Mouse (Mus musculus): ENCODE data around the gene Wwox. TPM values are rescaled to one million over a fixed set of nuclear protein-coding genes. Genes with fewer than 3 reads are reported as not detected.

The Wwox gene
- 10.2 and 10.4 TPM in 2 replicates for polyA plus RNA-seq (2015; fragmentation: Nextera tagmentation; extraction: Ambion mirVana)

DNA sequence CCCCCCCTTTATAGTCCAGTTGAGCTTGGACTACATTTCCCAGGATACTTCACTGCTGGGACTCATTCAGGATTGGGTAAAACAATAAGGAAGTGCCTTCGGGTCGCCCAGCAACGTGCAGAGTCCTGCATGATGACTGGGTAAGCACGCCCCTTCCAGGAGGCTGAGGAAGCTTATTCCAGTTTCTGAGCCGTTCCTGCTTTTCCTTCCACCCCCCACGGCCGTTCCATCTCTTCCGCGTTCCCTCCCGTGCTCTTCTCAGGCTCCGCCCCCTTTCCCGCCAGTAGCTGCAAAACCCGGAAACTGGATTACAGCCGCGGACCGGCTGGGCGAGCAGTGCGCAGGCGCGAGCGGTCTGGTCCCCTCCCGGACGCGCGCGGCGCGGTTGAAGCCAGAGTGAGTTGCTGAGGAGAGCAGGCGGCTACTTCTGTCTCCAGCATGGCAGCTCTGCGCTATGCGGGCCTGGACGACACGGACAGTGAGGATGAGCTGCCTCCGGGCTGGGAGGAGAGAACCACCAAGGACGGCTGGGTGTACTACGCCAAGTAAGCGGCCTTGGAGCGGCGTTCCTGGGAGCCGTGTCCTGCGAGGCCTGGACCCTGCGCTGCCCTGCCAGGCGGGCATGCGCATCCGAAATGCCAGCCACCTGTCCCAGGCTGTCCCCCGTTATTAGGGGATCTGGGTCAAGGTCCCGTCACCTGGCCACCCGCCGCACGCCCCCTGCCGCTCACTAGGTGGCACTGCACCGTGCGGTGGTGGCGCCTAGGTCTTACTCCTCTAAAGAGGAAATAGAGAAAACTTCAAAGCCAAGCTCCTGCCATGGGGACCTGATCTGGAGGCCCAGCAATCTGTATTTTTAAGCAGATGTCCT lies at the start of gene Wwox:
Gene Wwox, plus strand, starts transcription at position 322 of the 871 bp plus-strand sequence.
- ATAC-seq, result peak; percentile 99
- peaks cover 10% of the 10 kb centered on the region for H3K4me1 ChIP-seq
- peak within 1 kb of the TSS; percentile 69 for H3K4me3 ChIP-seq
- H3K9me3 ChIP-seq (replicated peaks), result no peaks in the 10 kb centered on the region
- H3K27me3 ChIP-seq, result no peaks in the 10 kb centered on the region
- H3K27ac ChIP-seq, result peak within 1 kb of the TSS; percentile 78
- H3K36me3 ChIP-seq (ENCODE audit: poor library complexity, severe bottlenecking), result no peaks in the 10 kb centered on the region
- peak within 1 kb of the TSS; percentile 76 for H3K9ac ChIP-seq
- under 1% methylated on average over 54 of the region's 54 CpGs for WGBS
- H3K4me2 ChIP-seq, result peak within 1 kb of the TSS; percentile 84

DNA sequence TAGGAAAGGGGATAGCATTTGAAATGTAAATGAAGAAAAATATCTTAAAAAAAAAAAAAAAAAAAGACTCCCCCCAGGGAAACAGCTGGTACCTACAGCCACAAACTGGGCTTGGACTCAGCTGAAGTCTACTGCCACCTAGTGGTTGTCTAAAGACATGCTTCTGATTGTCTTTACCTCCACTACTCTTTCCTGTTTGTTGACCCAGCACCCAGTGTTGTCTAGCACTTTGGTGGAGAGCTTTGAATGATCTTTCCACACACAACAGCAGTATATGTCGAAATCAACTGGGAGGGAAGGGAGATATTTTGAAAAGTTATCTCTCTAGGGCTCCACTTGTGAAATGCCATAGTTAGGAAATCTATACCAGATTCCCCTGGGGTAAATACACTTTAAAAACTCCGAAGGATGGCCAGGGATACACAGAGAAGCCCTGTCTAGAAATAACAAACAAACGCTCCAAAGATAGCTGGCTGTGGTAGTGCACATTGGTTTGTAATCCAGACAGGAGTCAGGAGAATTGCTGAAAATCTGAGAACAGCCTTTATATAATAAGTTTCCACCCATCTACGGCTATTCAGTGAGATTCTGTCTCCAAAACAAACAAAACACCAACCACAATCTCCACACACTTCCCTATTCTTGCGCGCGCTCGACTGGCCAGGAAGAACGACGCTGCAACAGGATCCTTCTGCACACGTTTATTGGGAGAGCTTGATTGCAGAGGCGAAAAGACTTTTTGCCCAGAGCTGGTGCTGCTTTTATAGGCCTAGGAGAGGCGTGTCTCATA lies 48.8 kb upstream of the Wwox start:
- H3K4me3 ChIP-seq, result no peak overlapping the region
- no peak overlapping the region for H3K4me2 ChIP-seq
- ATAC-seq, result no peak
- WGBS, result 90% methylated on average over 12 of the region's 13 CpGs
- no peaks in the 10 kb centered on the region for H3K27me3 ChIP-seq
- H3K9me3 ChIP-seq (replicated peaks), result no peaks in the 10 kb centered on the region
- H3K9ac ChIP-seq, result no peak overlapping the region
- H3K4me1 ChIP-seq, result no peaks in the 10 kb centered on the region
- no peak overlapping the region for H3K27ac ChIP-seq
- no peaks in the 10 kb centered on the region for H3K36me3 ChIP-seq (ENCODE audit: poor library complexity, severe bottlenecking)

- 96% methylated on average over 5 of the region's 5 CpGs for WGBS
- no peak for ATAC-seq
These were observed 41.1 kb upstream of the Wwox start for GRCm38 (mm10) chr8:114398326-114398725.

GRCm38 (mm10) chr8:114399273-114399672 lies 40.2 kb upstream of the Wwox start:
- H3K4me3 ChIP-seq, result no peak overlapping the region
- no peak overlapping the region for H3K9ac ChIP-seq
- H3K9me3 ChIP-seq (replicated peaks), result no peaks in the 10 kb centered on the region
- no peak for ATAC-seq
- no peak overlapping the region for H3K27ac ChIP-seq
- no peak overlapping the region for H3K4me2 ChIP-seq
- no peaks in the 10 kb centered on the region for H3K36me3 ChIP-seq (ENCODE audit: poor library complexity, severe bottlenecking)
- no peaks in the 10 kb centered on the region; the same call in 1 of the 2 replicates for H3K4me1 ChIP-seq
- WGBS, result 96% methylated on average over 5 of the region's 5 CpGs
- H3K27me3 ChIP-seq, result no peaks in the 10 kb centered on the region

More at GRCm38 (mm10) chr8:114398326-114398725, 41.1 kb upstream of the Wwox start:
- Histone ChIP-seq H3K27me3 (no peaks in the 10 kb centered on the region), H3K36me3 (ENCODE audit: poor library complexity, severe bottlenecking) (no peaks in the 10 kb centered on the region), H3K27ac (no peak overlapping the region), H3K4me3 (no peak overlapping the region), H3K4me2 (no peak overlapping the region), H3K9ac (no peak overlapping the region), H3K4me1 (no peaks in the 10 kb centered on the region; the same call in 1 of the 2 replicates), H3K9me3 (replicated peaks) (no peaks in the 10 kb centered on the region)

- no peak for ATAC-seq
- H3K4me3 ChIP-seq, result no peak overlapping the region
- no peak overlapping the region for H3K4me2 ChIP-seq
- WGBS, result 65% methylated on average over 7 of the region's 7 CpGs
- no peak overlapping the region for H3K9ac ChIP-seq
- no peak overlapping the region for H3K27ac ChIP-seq
- no peaks in the 10 kb centered on the region for H3K27me3 ChIP-seq
- no peaks in the 10 kb centered on the region for H3K9me3 ChIP-seq (replicated peaks)
- no peaks in the 10 kb centered on the region; the same call in 1 of the 2 replicates for H3K4me1 ChIP-seq
- no peaks in the 10 kb centered on the region for H3K36me3 ChIP-seq (ENCODE audit: poor library complexity, severe bottlenecking)
These were observed 37.8 kb upstream of the Wwox start for GRCm38 (mm10) chr8:114401679-114402078.

DNA sequence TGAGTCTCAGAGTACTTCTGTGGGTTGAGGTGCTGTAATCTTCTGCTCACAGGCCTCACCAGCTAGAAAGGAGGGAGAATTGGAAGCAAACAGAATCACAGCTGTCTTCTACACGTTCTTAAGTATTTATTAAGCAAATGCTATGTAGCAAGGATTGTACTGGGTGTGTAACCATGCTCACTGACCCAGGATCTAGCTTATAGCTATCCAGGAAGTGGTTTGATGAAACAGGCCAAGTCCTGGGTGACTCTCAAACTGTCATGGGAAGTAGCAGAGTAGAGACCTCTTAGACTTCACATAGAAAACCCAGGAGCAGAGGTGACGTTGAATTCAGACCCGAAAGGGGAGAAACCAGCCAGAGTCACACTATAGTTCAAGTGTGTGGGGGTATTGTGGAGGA lies 28.0 kb upstream of the Wwox start:
- Histone ChIP-seq H3K27ac (no peak overlapping the region), H3K27me3 (no peaks in the 10 kb centered on the region), H3K4me1 (no peaks in the 10 kb centered on the region), H3K4me3 (no peak overlapping the region), H3K9me3 (replicated peaks) (no peaks in the 10 kb centered on the region), H3K36me3 (ENCODE audit: poor library complexity, severe bottlenecking) (no peaks in the 10 kb centered on the region), H3K9ac (no peak overlapping the region), H3K4me2 (no peak overlapping the region)
- WGBS, result 86% methylated on average over 3 of the region's 3 CpGs
- ATAC-seq, result no peak

- H3K4me3 ChIP-seq, result no peak within 1 kb of the TSS
- H3K9ac ChIP-seq, result no peak within 1 kb of the TSS
- H3K36me3 ChIP-seq (ENCODE audit: poor library complexity, severe bottlenecking), result no peaks in the 10 kb centered on the region
- no peaks in the 10 kb centered on the region for H3K9me3 ChIP-seq (replicated peaks)
- H3K27ac ChIP-seq, result no peak within 1 kb of the TSS
- 81% methylated on average over 8 of the region's 8 CpGs for WGBS
- no peak for ATAC-seq
- H3K4me2 ChIP-seq, result no peak within 1 kb of the TSS
- no peaks in the 10 kb centered on the region for H3K4me1 ChIP-seq
- no peaks in the 10 kb centered on the region for H3K27me3 ChIP-seq
These were observed 21.7 kb upstream of the Wwox start, which contains the start of gene Clec3a for GRCm38 (mm10) chr8:114417786-114418185. TSS of gene Clec3a (plus strand) at chr8:114418086.

- 77% methylated on average over 5 of the region's 5 CpGs for WGBS
- no peaks in the 10 kb centered on the region for H3K9me3 ChIP-seq (replicated peaks)
- ATAC-seq, result no peak
These were observed 21.0 kb upstream of the Wwox start for GRCm38 (mm10) chr8:114418486-114418885.

DNA sequence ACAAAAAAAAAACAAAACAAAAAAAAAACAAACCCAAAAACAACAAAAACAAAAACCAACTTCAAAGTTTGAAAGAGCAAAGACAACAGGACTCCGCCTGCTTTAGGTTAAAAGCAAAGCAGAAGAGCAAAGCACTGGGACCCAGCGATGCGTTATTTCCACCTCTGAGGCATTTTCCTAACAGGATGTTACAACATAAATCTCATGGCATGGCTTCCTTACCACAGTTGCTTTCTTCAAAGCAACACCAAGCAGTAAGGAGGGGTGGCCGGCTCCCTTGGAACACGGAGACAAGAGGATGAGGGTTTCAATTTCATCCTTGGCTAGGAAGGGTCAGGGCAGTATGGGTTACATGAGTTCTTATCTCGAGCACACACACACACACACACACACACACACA lies 20.6 kb upstream of the Wwox start:
- no peaks in the 10 kb centered on the region for H3K27me3 ChIP-seq
- no peak overlapping the region for H3K4me3 ChIP-seq
- ATAC-seq, result no peak
- H3K27ac ChIP-seq, result no peak overlapping the region
- H3K4me1 ChIP-seq, result no peaks in the 10 kb centered on the region
- WGBS, result 84% methylated on average over 6 of the region's 6 CpGs
- H3K36me3 ChIP-seq (ENCODE audit: poor library complexity, severe bottlenecking), result no peaks in the 10 kb centered on the region
- H3K4me2 ChIP-seq, result no peak overlapping the region
- H3K9ac ChIP-seq, result no peak overlapping the region
- no peaks in the 10 kb centered on the region for H3K9me3 ChIP-seq (replicated peaks)

More at GRCm38 (mm10) chr8:114418486-114418885, 21.0 kb upstream of the Wwox start:
- no peaks in the 10 kb centered on the region for H3K27me3 ChIP-seq
- H3K36me3 ChIP-seq (ENCODE audit: poor library complexity, severe bottlenecking), result no peaks in the 10 kb centered on the region
- no peak overlapping the region for H3K27ac ChIP-seq
- H3K4me1 ChIP-seq, result no peaks in the 10 kb centered on the region
- no peak overlapping the region for H3K9ac ChIP-seq
- no peak overlapping the region for H3K4me3 ChIP-seq
- no peak overlapping the region for H3K4me2 ChIP-seq

- no peak overlapping the region for H3K9ac ChIP-seq
These were observed 17.9 kb upstream of the Wwox start for GRCm38 (mm10) chr8:114421544-114421943.

GRCm38 (mm10) chr8:114438236-114438635 lies 1.2 kb upstream of the Wwox start:
- Histone ChIP-seq H3K27me3 (no peaks in the 10 kb centered on the region), H3K9ac (no peak overlapping the region), H3K4me1 (peaks cover 10% of the 10 kb centered on the region), H3K9me3 (replicated peaks) (no peaks in the 10 kb centered on the region), H3K4me3 (no peak overlapping the region), H3K36me3 (ENCODE audit: poor library complexity, severe bottlenecking) (no peaks in the 10 kb centered on the region), H3K27ac (no peak overlapping the region), H3K4me2 (no peak overlapping the region)
- no peak for ATAC-seq
- WGBS, result 11% methylated on average over 6 of the region's 6 CpGs

More at GRCm38 (mm10) chr8:114421544-114421943, 17.9 kb upstream of the Wwox start:
- no peaks in the 10 kb centered on the region for H3K4me1 ChIP-seq
- H3K4me2 ChIP-seq, result no peak overlapping the region
- no peak overlapping the region for H3K4me3 ChIP-seq
- H3K9me3 ChIP-seq (replicated peaks), result no peaks in the 10 kb centered on the region
- H3K27me3 ChIP-seq, result no peaks in the 10 kb centered on the region
- 86% methylated on average over 4 of the region's 4 CpGs for WGBS
- no peak for ATAC-seq
- H3K36me3 ChIP-seq (ENCODE audit: poor library complexity, severe bottlenecking), result no peaks in the 10 kb centered on the region
- no peak overlapping the region for H3K27ac ChIP-seq

GRCm38 (mm10) chr8:114440205-114440589 lies 742 bp downstream of the Wwox start:
- Histone ChIP-seq H3K4me3 (peak overlapping the region; percentile 69), H3K27me3 (no peaks in the 10 kb centered on the region), H3K36me3 (ENCODE audit: poor library complexity, severe bottlenecking) (no peaks in the 10 kb centered on the region), H3K9me3 (replicated peaks) (no peaks in the 10 kb centered on the region), H3K27ac (peak overlapping the region; percentile 78; the same call in 1 of the 2 replicates), H3K4me2 (peak overlapping the region; percentile 84), H3K9ac (peak overlapping the region; percentile 76), H3K4me1 (peaks cover 10% of the 10 kb centered on the region)
- WGBS, result 21% methylated on average over 5 of the region's 5 CpGs
- no peak for ATAC-seq

Measured in forebrain, embryonic 13.5 days (tissue).